In the genomic region with DNA sequence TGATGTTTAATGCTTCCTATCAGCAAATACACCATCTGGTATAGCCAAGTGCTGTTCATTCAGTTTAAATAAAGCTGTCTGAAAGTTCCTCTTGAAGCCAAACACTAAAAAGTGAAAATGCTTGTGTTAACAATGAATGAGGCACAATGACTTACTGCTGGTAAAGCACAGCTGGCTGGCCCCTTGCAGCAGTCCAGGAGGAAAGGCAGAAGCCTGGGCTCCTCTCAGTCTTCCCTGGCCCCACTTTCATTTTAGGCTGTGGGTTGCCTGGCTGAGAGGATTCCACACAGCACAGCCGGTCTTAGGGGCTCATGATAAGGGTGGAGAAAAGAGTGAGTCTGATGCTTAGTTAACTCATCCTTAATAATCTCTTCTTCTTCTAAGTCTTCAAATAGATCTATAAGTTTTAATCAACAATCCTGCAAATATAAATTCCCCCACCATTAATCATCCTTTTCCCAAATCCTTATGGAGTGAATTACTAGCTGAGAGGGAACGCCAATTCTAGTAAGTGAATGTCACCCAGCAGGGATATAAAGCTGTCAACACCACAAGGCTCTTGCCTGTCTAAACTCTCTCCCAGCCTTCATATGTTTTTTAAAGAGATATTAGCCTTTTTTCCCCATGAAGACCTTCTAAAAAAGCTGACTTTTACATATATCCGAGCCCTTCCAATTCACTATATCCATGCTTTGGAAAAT, we compare ENCODE assay signal across 20 mouse cellular contexts. TPM values are rescaled to one million over a fixed set of nuclear protein-coding genes. Genes with fewer than 3 reads are reported as not detected.
DNase-seq lines count a peak whose midpoint lies in the region; ATAC-seq and TF ChIP-seq lines count a peak whose summit lies in the region.
"Had no signal": no experiment of that assay in that cellular context is flagged by ENCODE, and none has a peak within 500 bp of the region (broad histone marks: within the 10 kb centered on the region; RNA-seq: fewer than 3 reads in every experiment).

No protein-coding gene starts in this region.

- 57% methylated on average over 3 of the region's 3 CpGs for WGBS in forebrain, postnatal 0 days
- 38% methylated on average over 3 of the region's 3 CpGs for WGBS in heart, embryonic 12.5 days

- H3K27me3 ChIP-seq in forebrain, postnatal 0 days (ENCODE audit: insufficient read depth, low read length) = peaks cover 4% of the 10 kb centered on the region; the same call in 1 of the 2 replicates
- peaks cover 40% of the 10 kb centered on the region for H3K27me3 ChIP-seq in heart, embryonic 12.5 days (replicated peaks)

- H3K36me3 ChIP-seq in forebrain, postnatal 0 days (ENCODE audit: insufficient read depth) = no peaks in the 10 kb centered on the region
- H3K36me3 ChIP-seq in heart, embryonic 12.5 days = no peaks in the 10 kb centered on the region
- H3K36me3 ChIP-seq: hindbrain, embryonic 15.5 days; neural tube, embryonic 12.5 days had no signal

- no peak for ATAC-seq in forebrain, postnatal 0 days
- ATAC-seq in heart, embryonic 12.5 days (ENCODE audit: insufficient number of reproducible peaks, low FRiP score) = no peak

- H3K4me1 ChIP-seq in cortical plate, adult 2 months (ENCODE audit: control insufficient read depth, insufficient read depth, low read length) = no peaks in the 10 kb centered on the region; the same call in 1 of the 2 replicates
- H3K4me1 ChIP-seq in forebrain, postnatal 0 days (ENCODE audit: insufficient read depth) = no peaks in the 10 kb centered on the region
- peaks cover 15% of the 10 kb centered on the region for H3K4me1 ChIP-seq in heart, embryonic 12.5 days (replicated peaks)

- H3K9ac ChIP-seq in forebrain, postnatal 0 days = peak overlapping the region; percentile 55
- no peak overlapping the region for H3K9ac ChIP-seq in heart, embryonic 12.5 days
- H3K9ac ChIP-seq: hindbrain, embryonic 15.5 days; neural tube, embryonic 12.5 days had no signal

- peak overlapping the region; percentile 43 for H3K4me2 ChIP-seq in forebrain, postnatal 0 days (ENCODE audit: low read depth)
- no peak overlapping the region for H3K4me2 ChIP-seq in heart, embryonic 12.5 days
- H3K4me2 ChIP-seq: hindbrain, embryonic 15.5 days; neural tube, embryonic 12.5 days had no signal

- intact Hi-C loops in gastrocnemius, postnatal 36 days (cut with DNase I) = no loop called here

- no peak overlapping the region for H3K27ac ChIP-seq in cortical plate, adult 2 months (ENCODE audit: insufficient read depth, low read length)
- H3K27ac ChIP-seq in forebrain, postnatal 0 days (ENCODE audit: low read depth, low read length) = peak overlapping the region; percentile 84
- H3K27ac ChIP-seq in heart, embryonic 12.5 days (ENCODE audit: poor library complexity, severe bottlenecking) = no peak overlapping the region
- H3K27ac ChIP-seq: hindbrain, embryonic 15.5 days; neural tube, embryonic 12.5 days; stomach, postnatal 0 days had no signal

- no peaks in the 10 kb centered on the region for H3K9me3 ChIP-seq in forebrain, postnatal 0 days (ENCODE audit: low read length)
- H3K9me3 ChIP-seq in heart, embryonic 12.5 days (replicated peaks) = no peaks in the 10 kb centered on the region
- H3K9me3 ChIP-seq: hindbrain, embryonic 15.5 days; neural tube, embryonic 12.5 days had no signal

- TF ChIP-seq CTCF in cortical plate, adult 2 months (IDR thresholded peaks at IDR 0.05; ENCODE audit: extremely low read depth, insufficient read depth, low read length) = no peak
- TF ChIP-seq CTCF in forebrain, postnatal 0 days (IDR thresholded peaks at IDR 0.05; ENCODE audit: low read depth) = no peak

- DNase-seq in heart, adult 11 months = peak; percentile 15
- DNase-seq in heart, postnatal 4 days = no peak
- DNase-seq in 3T3-L1 (ENCODE audit: low read depth, low spot score) = peak; percentile 34
- no peak for DNase-seq in forebrain, postnatal 0 days
- no peak for DNase-seq in gastrocnemius, postnatal 36 days
- DNase-seq in right cerebral cortex, adult 18-20 months = no peak
- DNase-seq: adrenal gland, postnatal 25 days; cerebellum, adult 9-10 months; embryo, embryonic 11 days; gastrocnemius, postnatal 14 days; heart, postnatal 10 days; kidney, adult 18-20 months; kidney, postnatal 14 days; layer of hippocampus, adult 9-11 months; thymus, postnatal 14 days had no signal

- peak overlapping the region; percentile 8 for H3K4me3 ChIP-seq in cortical plate, adult 2 months (ENCODE audit: insufficient read depth, low read length)
- peak overlapping the region; percentile 33 for H3K4me3 ChIP-seq in forebrain, postnatal 0 days (ENCODE audit: low read depth, low read length)
- H3K4me3 ChIP-seq in heart, embryonic 12.5 days = no peak overlapping the region
- H3K4me3 ChIP-seq: hindbrain, embryonic 15.5 days; neural tube, embryonic 12.5 days had no signal

- no peak for TF ChIP-seq POLR2A in cortical plate, adult 2 months (IDR thresholded peaks at IDR 0.05; ENCODE audit: extremely low read depth, insufficient read depth, low read length)

RNA-seq across cellular contexts. Expression of a gene that starts 12.4 kb away (rescaled TPM):
- under 1 TPM; 0.50 to 0.69 TPM for total RNA-seq in heart, postnatal 4 days (2021)
- 34.5 and 35.4 TPM in 2 replicates for polyA plus RNA-seq in cortical plate, adult 2 months (2012; rRNA removed)
- total RNA-seq in forebrain, postnatal 0 days (2014; rRNA removed) = 57.1 and 106 TPM in 2 replicates
- polyA plus RNA-seq in forebrain, postnatal 0 days (2015; fragmentation: Nextera tagmentation; extraction: Ambion mirVana) = 21.7 and 43.1 TPM in 2 replicates
- under 1 TPM; 0.26 to 0.62 TPM for total RNA-seq in gastrocnemius, postnatal 36 days (2021)
- polyA plus RNA-seq in heart, embryonic 12.5 days (2016; fragmentation: Nextera tagmentation; extraction: Ambion mirVana) = 0.10 and 0.22 TPM in 2 replicates

Comparison
In these comparisons a context has a peak if more than half of its experiments do, and no peak if none do; other contexts are left out.
1. DNase-seq: peak in heart, adult 11 months (single experiment) and 3T3-L1 (single experiment); none in heart, postnatal 4 days (single experiment), forebrain, postnatal 0 days (single experiment), gastrocnemius, postnatal 36 days (0 of 2) and right cerebral cortex, adult 18-20 months (single experiment).
2. RNA of a gene that starts 12.4 kb away (total RNA-seq): 57.1 to 106 TPM in forebrain, postnatal 0 days; 0.50 to 0.69 TPM in heart, postnatal 4 days and 0.26 to 0.62 TPM in gastrocnemius, postnatal 36 days; every median in the first group is over 10 times any median in the second.